Mouse (Mus musculus) E14TG2a.4 (cell line): ENCODE data around the gene Gm28048.

ENCODE experiments used
- CTCF ChIP-seq: conservative IDR thresholded peaks from 2 replicates; pipeline ENCODE4 v1.5.1; 2014; ENCODE audit warnings: low read length
- POU5F1 ChIP-seq: IDR thresholded peaks from 2 replicates; pipeline ENCODE4 v1.6.1; 2014; ENCODE audit warnings: low read length, borderline replicate concordance

- no peak for TF ChIP-seq CTCF
- no peak for TF ChIP-seq POU5F1
These were observed 151.7 kb downstream of the Gm28048 start for GRCm38 (mm10) chr11:22830179-22830611.
